Mouse (Mus musculus): ENCODE results near the gene Rabepk. TPM values are rescaled to one million over a fixed set of nuclear protein-coding genes. Genes with fewer than 3 reads are reported as not detected.

Gene Rabepk
- polyA plus RNA-seq, 1 experiment = 9.6 TPM

- TF ChIP-seq GATA1 (IDR thresholded peaks at IDR 0.05; ENCODE audit: low read length) = no peak
Observed at GRCm38 (mm10) chr2:34772252-34773235, 27.2 kb downstream of the Rabepk start.

DNA sequence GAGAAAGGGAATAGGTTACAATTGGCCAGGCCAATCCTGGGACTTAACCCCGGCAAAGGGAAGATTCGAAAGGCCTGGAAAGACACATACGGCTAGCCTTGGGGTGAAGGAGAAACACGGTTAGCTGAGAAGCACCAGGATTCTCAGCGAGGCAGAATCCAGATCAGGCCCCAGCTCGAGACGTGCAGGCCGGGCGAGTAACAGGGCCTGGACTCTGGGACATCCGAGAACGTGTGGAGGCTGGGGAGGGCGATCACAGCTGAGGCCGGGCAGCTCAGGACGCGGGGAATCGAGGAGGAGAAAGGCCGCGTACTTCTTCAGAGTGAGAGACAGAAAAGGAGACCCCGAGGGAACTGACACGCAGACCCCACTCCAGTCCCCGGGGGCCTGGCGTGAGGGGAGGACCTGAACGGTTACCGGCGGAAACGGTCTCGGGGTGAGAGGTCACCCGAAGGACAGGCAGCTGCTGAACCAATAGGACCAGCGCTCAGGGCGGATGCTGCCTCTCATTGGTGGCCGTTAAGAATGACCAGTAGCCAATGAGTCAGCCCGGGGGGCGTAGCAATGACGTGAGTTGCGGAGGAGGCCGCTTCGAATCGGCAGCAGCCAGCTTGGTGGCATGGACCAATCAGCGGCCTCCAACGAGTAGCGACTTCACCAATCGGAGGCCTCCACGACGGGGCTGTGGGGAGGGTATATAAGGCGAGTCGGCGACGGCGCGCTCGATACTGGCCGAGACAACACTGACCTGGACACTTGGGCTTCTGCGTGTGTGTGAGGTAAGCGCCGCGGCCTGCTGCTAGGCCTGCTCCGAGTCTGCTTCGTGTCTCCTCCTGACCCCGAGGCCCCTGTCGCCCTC is 28.1 kb downstream of the Rabepk start, which contains the start of gene Hspa5:
Gene Hspa5, plus strand, starts transcription at position 603 of the 859 bp plus-strand sequence.
- no peak for TF ChIP-seq GATA1 (IDR thresholded peaks at IDR 0.05; ENCODE audit: low read length)

GRCm38 (mm10) chr2:34770951-34771350 is 28.8 kb downstream of the Rabepk start:
- TF ChIP-seq GATA1 (IDR thresholded peaks at IDR 0.05; ENCODE audit: low read length) = no peak

- no peak for TF ChIP-seq GATA1 (IDR thresholded peaks at IDR 0.05; ENCODE audit: low read length)
Observed at GRCm38 (mm10) chr2:34770049-34770448, 29.7 kb downstream of the Rabepk start.

GRCm38 (mm10) chr2:34764801-34765200 is 34.9 kb downstream of the Rabepk start:
- no peak for TF ChIP-seq GATA1 (IDR thresholded peaks at IDR 0.05; ENCODE audit: low read length)

GRCm38 (mm10) chr2:34762872-34763271 is 36.8 kb downstream of the Rabepk start:
- no peak for TF ChIP-seq GATA1 (IDR thresholded peaks at IDR 0.05; ENCODE audit: low read length)

DNA sequence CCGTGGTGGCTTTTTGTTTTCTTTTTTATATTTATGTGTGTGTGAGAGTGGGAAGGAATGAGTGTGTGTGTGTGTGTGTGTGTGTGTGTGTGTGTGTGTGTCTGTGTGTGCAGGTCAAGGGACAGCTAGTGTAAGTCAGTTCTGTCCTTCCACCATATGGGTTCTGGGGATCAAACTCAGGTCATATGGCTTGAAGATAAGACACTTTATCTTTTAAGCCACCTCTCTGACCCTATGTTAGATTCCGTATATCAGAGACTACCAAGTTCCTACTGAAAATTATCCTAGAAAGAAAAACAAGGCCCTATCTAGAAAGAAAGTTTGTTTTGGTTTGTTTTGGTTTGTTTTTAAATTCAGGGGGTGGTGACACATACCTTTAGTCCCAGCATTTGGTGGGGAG is 37.5 kb downstream of the Rabepk start:
- TF ChIP-seq GATA1 (IDR thresholded peaks at IDR 0.05; ENCODE audit: low read length) = no peak

DNA sequence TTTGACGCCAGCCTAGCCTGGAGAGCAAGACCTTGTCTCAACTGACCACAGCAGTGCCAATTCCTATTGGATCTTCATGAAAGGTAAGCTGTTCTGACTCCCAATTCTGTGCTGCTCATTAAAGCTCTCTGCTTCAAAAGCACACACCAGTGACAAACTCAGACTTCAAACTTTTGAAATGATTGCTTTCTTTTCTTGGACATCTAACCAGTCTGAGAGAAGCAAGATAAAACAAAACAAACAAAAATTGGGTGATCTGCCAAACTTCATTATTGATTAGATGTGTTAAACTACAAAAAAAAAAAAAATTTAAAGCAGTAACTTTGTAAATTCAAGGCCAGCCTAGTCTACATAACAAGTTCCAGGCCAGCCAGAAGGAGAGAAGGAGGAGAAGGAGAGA is 42.4 kb downstream of the Rabepk start:
- TF ChIP-seq GATA1 (IDR thresholded peaks at IDR 0.05; ENCODE audit: low read length) = no peak

DNA sequence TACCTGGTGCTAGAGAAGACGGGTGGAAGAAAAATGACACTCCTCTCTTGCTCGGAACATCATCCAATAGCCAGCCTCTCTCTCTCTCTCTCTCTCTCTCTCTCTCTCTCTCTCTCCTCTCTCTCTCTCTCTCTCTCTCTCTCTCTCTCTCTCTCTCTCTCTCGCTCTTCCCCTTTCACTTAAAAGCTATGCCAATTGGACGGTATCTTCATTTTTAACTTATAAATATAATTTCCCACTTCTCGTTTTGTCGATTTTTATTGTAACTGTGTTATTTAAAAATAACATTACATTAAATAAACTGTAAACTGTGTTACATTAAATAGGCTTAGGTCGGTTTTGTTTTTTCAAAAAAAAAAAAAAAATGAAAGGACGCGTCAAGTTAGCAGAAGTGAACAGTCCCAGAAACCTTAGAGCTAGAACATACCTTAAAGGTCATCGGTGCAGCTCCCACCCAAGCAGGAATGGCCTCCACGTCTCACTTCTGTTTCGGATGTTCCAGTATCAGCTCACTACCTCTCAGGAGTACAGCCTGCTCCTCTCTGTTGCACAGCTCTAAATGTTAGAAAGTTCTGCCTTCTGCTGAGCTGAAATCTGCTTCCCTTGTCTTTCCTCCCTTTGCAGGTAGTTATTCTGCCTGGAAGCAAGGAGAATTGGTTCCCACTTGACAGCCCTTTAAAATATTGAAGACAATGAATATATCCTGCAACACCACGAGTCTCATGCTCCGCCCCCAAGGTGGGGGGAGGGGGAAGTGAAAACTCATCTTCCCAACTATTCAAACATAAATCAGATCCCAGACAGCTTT is 45.0 kb downstream of the Rabepk start, which contains the start of gene Gapvd1:
Gene Gapvd1, minus strand, starts transcription at position 682 of the 808 bp plus-strand sequence.
- no peak for TF ChIP-seq GATA1 (IDR thresholded peaks at IDR 0.05; ENCODE audit: low read length)

- no peak for TF ChIP-seq GATA1 (IDR thresholded peaks at IDR 0.05; ENCODE audit: low read length)
Observed at GRCm38 (mm10) chr2:34753811-34754550, 45.7 kb downstream of the Rabepk start.

DNA sequence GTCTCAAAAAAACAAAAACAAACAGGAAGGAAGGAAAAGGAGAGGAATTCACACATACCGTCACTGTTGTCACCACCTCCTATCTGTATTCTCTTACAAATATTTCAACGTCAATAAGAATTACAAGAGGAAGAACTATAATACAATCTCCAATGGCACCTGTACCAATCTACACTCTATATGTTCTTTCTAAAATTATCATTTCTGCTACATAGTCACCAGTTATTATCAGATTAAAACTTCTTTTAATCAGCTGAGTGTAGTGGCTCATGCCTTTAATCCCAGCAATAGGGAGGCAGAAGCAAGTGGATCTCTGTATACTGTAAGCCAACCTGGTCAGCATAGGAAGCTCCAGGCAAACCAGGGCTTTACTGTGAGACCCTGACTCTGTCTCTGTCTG is 49.5 kb downstream of the Rabepk start:
- TF ChIP-seq GATA1 (IDR thresholded peaks at IDR 0.05; ENCODE audit: low read length) = no peak

- no peak for TF ChIP-seq GATA1 (IDR thresholded peaks at IDR 0.05; ENCODE audit: low read length)
Observed at GRCm38 (mm10) chr2:34748479-34748878, 51.2 kb downstream of the Rabepk start.

DNA sequence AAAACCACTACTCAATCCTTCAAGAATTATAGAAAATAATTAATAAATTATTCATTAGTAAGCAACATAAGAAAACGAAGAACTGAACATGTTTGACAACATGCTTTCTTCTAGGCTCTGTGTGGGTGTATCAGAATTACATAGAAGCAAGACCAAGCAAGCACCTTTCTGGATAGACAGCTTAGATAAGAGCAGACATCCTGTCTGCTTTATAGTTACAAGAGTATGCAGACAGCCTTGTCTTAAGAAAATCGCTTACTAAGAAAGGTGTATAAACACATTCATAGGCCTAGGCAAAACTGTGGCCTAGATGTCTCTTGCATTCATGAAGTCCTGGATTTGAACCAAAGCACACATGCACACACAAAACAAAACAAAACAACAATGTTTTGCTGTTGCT is 54.0 kb downstream of the Rabepk start:
- no peak for TF ChIP-seq GATA1 (IDR thresholded peaks at IDR 0.05; ENCODE audit: low read length)

GRCm38 (mm10) chr2:34744476-34744875 is 55.2 kb downstream of the Rabepk start:
- TF ChIP-seq GATA1 (IDR thresholded peaks at IDR 0.05; ENCODE audit: low read length) = no peak
